ENCODE assay signal across 14 mouse cellular contexts in the genomic region with DNA sequence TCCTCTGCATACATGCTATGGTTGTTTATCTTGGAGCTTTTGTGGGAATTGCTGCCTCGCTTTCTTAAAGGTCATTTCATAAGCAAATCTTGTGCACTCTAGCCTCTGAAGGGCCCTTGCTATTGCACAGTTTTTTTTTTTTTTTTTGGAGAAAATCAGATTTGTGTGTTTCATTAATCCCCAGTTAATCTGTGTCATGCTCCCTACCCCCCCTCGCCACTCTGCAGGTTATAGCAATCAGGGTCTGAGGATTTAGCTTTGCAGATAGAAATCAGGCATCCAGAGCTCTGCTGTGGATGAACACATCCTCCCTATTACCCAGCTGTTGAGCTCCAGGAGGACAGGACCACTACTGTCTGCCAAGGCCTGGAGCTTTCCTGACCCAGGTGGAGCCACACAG. TPM values are rescaled to one million over a fixed set of nuclear protein-coding genes. Genes with fewer than 3 reads are reported as not detected.
DNase-seq lines count a peak whose midpoint lies in the region; ATAC-seq and TF ChIP-seq lines count a peak whose summit lies in the region.
"Had no signal": no experiment of that assay in that cellular context is flagged by ENCODE, and none has a peak within 500 bp of the region (broad histone marks: within the 10 kb centered on the region; RNA-seq: fewer than 3 reads in every experiment).

A gene (plus strand): TSS at position 301 of the 400 bp plus-strand sequence.

- DNase-seq in layer of hippocampus, adult 8-10 months (ENCODE audit: low spot score in 2 of 2): no peak
- DNase-seq in layer of hippocampus, adult 9-10 months (ENCODE audit: low spot score): no peak
- no peak for DNase-seq in hindbrain, embryonic 14.5 days (ENCODE audit: low spot score)
- no peak for DNase-seq in left cerebral cortex, postnatal 14 days (ENCODE audit: low spot score in 2 of 2)
- DNase-seq in cerebellum, postnatal 10 days: no peak
- DNase-seq: kidney, adult 2 months; right cerebral cortex, postnatal 14 days had no signal

- H3K4me2 ChIP-seq in hindbrain, embryonic 14.5 days (replicated peaks): no peak within 1 kb of the TSS
- no peak within 1 kb of the TSS for H3K4me2 ChIP-seq in liver, embryonic 12.5 days
- H3K4me2 ChIP-seq: embryonic facial prominence, embryonic 13.5 days; heart, embryonic 15.5 days; limb, embryonic 13.5 days; stomach, embryonic 15.5 days had no signal

- H3K9me3 ChIP-seq in hindbrain, embryonic 14.5 days (ENCODE audit: control insufficient read depth, low read length): no peaks in the 10 kb centered on the region
- H3K9me3 ChIP-seq in liver, embryonic 12.5 days (replicated peaks): no peaks in the 10 kb centered on the region; the same call in 1 of the 2 replicates
- H3K9me3 ChIP-seq: embryonic facial prominence, embryonic 13.5 days; heart, embryonic 15.5 days; limb, embryonic 13.5 days; stomach, embryonic 15.5 days had no signal

- H3K4me1 ChIP-seq in hindbrain, embryonic 14.5 days (replicated peaks; ENCODE audit: control insufficient read depth, insufficient read depth, low read length): no peaks in the 10 kb centered on the region
- 0 out of 2 replicates have a peak, but pooled peaks cover 2% of the 10 kb centered on the region for H3K4me1 ChIP-seq in olfactory bulb, adult 2 months (ENCODE audit: control insufficient read depth, insufficient read depth, low read length)
- H3K4me1 ChIP-seq in liver, embryonic 12.5 days: no peaks in the 10 kb centered on the region
- H3K4me1 ChIP-seq: embryonic facial prominence, embryonic 13.5 days; heart, embryonic 15.5 days; limb, embryonic 13.5 days; stomach, embryonic 15.5 days had no signal

- 89% methylated on average over 2 of the region's 2 CpGs for WGBS in hindbrain, embryonic 14.5 days
- 91% methylated on average over 2 of the region's 2 CpGs for WGBS in olfactory bulb, adult 2 months
- 54% methylated on average over 2 of the region's 2 CpGs for WGBS in liver, embryonic 12.5 days (ENCODE audit: insufficient replicate concordance)

- no peak within 1 kb of the TSS for H3K9ac ChIP-seq in hindbrain, embryonic 14.5 days
- no peak within 1 kb of the TSS for H3K9ac ChIP-seq in liver, embryonic 12.5 days
- H3K9ac ChIP-seq: embryonic facial prominence, embryonic 13.5 days; heart, embryonic 15.5 days; limb, embryonic 13.5 days; stomach, embryonic 15.5 days had no signal

- no peak within 1 kb of the TSS for H3K4me3 ChIP-seq in hindbrain, embryonic 14.5 days (replicated peaks; ENCODE audit: low read length)
- no peak within 1 kb of the TSS for H3K4me3 ChIP-seq in olfactory bulb, adult 2 months (ENCODE audit: insufficient read depth, low read depth, low read length)
- H3K4me3 ChIP-seq in liver, embryonic 12.5 days: no peak within 1 kb of the TSS
- H3K4me3 ChIP-seq: embryonic facial prominence, embryonic 13.5 days; heart, embryonic 15.5 days; limb, embryonic 13.5 days; stomach, embryonic 15.5 days had no signal

- intact Hi-C loops in left cerebral cortex, postnatal 14 days (cut with DNase I): no loop called here

- no peak for TF ChIP-seq POLR2A in olfactory bulb, adult 2 months (IDR thresholded peaks at IDR 0.05; ENCODE audit: insufficient read depth, low read depth, low read length)

- H3K36me3 ChIP-seq in hindbrain, embryonic 14.5 days (replicated peaks; ENCODE audit: control insufficient read depth, insufficient read depth): no peaks in the 10 kb centered on the region
- H3K36me3 ChIP-seq in liver, embryonic 12.5 days: no peaks in the 10 kb centered on the region
- H3K36me3 ChIP-seq: embryonic facial prominence, embryonic 13.5 days; heart, embryonic 15.5 days; limb, embryonic 13.5 days; stomach, embryonic 15.5 days had no signal

- no peaks in the 10 kb centered on the region for H3K27me3 ChIP-seq in hindbrain, embryonic 14.5 days (ENCODE audit: control insufficient read depth, insufficient read depth, low read length)
- no peaks in the 10 kb centered on the region for H3K27me3 ChIP-seq in liver, embryonic 12.5 days (replicated peaks)
- H3K27me3 ChIP-seq: embryonic facial prominence, embryonic 13.5 days; heart, embryonic 15.5 days; limb, embryonic 13.5 days; stomach, embryonic 15.5 days had no signal

- H3K27ac ChIP-seq in hindbrain, embryonic 14.5 days: no peak within 1 kb of the TSS
- H3K27ac ChIP-seq in olfactory bulb, adult 2 months (ENCODE audit: insufficient read depth, low read depth, low read length): no peak within 1 kb of the TSS
- no peak within 1 kb of the TSS for H3K27ac ChIP-seq in liver, embryonic 12.5 days
- H3K27ac ChIP-seq: embryonic facial prominence, embryonic 13.5 days; heart, embryonic 15.5 days; limb, embryonic 13.5 days; stomach, embryonic 15.5 days had no signal

- no peak for ATAC-seq in hindbrain, embryonic 14.5 days (ENCODE audit: low FRiP score)
- ATAC-seq in liver, embryonic 12.5 days: no peak

- TF ChIP-seq CTCF in olfactory bulb, adult 2 months (IDR thresholded peaks at IDR 0.05; ENCODE audit: insufficient read depth, low read depth, low read length): no peak

RNA-seq across cellular contexts. Expression of the gene that starts here (rescaled TPM):
- total RNA-seq in layer of hippocampus, adult 8-10 months (2022): 100 to 1,000 TPM; 211 to 252 (median 245) TPM
- 74.4 and 83.1 TPM in 2 replicates for polyA plus RNA-seq in hindbrain, embryonic 14.5 days (2014; fragmentation: Nextera tagmentation; extraction: Ambion mirVana)
- total RNA-seq in left cerebral cortex, postnatal 14 days (2021): 100 to 1,000 TPM; 248 to 270 TPM
- polyA plus RNA-seq in olfactory bulb, adult 2 months (2012; ENCODE audit: insufficient read depth, insufficient read length, low replicate concordance, missing spikeins): 161 and 249 TPM in 2 replicates
- 0.08 and 0.35 TPM in 2 replicates for polyA plus RNA-seq in liver, embryonic 12.5 days (2016; fragmentation: Nextera tagmentation; extraction: Ambion mirVana)
- total RNA-seq: monocyte, adult 5-6 weeks had no signal

Comparison
In these comparisons a context has a peak if more than half of its experiments do, and no peak if none do; other contexts are left out.
1. RNA of the gene that starts here (polyA plus RNA-seq): 161 to 249 TPM in olfactory bulb, adult 2 months and 74.4 to 83.1 TPM in hindbrain, embryonic 14.5 days; 0.08 to 0.35 TPM in liver, embryonic 12.5 days; every median in the first group is over 10 times any median in the second.